Mouse (Mus musculus): ENCODE measurements around the gene Heatr3.

DNA sequence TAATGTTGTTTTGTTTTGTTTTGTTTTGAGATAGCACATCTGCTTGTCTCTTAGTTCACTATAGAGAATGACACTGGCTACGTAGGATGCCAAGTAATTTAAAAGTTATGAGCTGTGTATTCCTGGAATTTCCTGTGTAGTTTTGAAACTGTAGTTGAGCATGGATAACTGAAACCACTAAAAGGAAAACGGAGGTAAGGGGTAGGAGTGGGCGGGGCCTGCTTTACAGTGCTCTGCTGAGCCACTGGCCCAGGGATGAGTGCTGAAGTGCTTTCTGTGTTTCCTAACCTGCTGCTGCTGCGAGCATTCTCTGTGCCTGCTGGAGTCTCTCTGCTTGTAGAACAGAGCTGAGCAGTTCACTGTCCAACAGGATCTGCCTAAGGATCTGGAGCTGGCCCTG, 83.7 kb downstream of the Heatr3 start:
- TF ChIP-seq MXI1 (IDR thresholded peaks at IDR 0.05; ENCODE audit: low read depth, low read length) (no peak), MAZ (IDR thresholded peaks at IDR 0.05; ENCODE audit: low read depth, low read length) (no peak)
